Mouse (Mus musculus) kidney, postnatal 25 days (tissue): ENCODE measurements around the gene Pter.

Source experiments
- DNase-seq, 2 experiments: peaks; one replicate each; pipeline ENCODE4 v3.0.0; 2021; ENCODE audit warnings: mixed read lengths in 2 of 2

Gene Pter

DNA sequence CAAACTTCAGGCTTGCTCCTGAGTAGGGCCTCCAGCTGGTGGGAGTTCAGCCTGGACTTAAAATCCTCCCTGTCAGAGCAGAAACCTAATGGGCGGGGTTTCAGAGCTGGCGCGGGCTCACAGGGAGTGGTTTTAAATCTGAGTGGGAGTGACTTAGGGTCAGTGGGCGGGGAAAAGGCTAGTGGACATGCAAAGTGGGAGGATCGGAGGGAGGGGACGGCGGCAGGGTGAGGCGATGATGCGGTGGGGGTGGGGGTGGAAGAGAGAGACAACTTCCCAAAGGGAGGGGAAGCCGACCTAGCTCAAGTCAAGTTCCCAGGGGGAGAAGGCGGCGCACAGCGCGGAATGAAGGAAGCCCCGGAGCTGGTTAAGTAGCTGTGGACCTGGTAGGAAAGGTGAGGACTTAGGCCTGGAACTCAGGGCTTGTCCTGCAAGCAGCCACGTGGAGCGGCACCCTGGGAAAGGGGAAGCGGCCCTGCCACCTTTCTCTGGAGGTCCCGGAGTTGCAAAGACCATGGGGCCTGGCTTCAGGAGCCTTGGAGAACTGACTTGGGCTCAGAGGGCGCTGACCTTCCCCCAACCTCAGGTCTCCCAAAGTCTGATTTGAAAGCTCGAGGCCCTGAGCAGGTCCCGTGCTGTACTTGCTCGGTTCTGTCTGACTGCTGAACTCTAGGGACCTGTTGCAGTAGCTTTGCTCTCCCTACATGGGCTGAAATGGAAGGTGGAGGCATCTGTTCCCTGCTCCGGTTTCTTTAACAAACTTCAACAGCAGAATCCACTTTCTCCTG, at the start of gene Pter:
TSS of gene Pter (plus strand) at position 238 of the 788 bp plus-strand sequence.
- DNase-seq: peak; percentile 96

DNA sequence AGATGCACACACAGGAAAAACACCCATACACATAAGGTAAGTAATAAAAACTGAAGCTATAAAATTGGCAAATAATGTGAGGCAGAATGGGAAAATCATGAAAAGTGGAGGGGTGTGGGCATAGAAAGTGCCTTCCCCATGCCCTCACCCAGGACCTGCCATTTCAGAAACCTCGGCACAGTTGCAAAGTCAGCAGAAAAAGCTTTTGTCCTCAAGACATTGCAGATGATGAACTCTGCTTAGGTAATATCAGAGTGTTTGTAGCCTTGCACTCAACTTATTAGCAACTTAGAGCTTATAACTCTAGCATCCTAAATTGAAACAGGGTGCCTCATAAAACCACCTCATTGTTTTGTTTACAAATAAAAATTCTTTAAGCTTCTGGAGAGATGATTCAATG, 49.6 kb upstream of the Pter start:
- DNase-seq: no peak

DNA sequence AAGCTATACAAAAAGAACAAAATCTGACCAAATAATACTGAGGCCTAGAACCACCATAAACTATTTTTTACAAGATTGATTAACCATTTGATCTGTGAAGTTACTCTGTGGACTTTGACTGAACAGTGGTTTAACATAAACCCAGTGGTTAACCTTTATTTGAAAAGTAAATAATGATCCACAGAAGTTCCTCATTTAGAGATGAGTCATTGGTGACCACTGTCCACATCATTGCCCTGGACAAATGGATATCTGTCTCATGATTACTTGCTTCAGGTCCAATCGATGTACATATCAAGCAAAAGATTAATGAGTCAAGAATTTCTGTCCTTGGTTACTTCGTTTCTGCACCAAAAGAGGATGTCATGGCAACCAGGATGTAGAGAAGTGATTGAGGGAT, 44.3 kb upstream of the Pter start:
- DNase-seq: peak; percentile 12 to 45

DNA sequence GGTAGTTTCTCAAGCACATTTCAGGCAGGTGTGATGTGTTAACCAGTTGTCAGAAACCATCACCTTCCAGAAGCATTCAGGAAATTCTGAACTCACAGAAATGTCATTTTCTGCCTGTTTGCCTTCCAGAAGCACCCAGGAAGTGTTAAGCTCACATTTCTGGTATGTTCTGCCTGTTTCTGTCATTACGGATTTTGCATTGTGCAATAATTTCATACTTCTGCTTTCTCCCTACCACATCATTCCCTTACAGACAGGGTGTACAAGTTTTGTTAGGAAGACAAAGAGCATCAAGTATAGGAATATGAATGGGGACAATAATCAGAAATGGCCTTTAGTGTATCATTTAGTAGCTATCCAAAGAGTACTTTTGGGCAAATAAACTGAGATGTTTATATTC, 42.8 kb upstream of the Pter start:
- no peak for DNase-seq

DNA sequence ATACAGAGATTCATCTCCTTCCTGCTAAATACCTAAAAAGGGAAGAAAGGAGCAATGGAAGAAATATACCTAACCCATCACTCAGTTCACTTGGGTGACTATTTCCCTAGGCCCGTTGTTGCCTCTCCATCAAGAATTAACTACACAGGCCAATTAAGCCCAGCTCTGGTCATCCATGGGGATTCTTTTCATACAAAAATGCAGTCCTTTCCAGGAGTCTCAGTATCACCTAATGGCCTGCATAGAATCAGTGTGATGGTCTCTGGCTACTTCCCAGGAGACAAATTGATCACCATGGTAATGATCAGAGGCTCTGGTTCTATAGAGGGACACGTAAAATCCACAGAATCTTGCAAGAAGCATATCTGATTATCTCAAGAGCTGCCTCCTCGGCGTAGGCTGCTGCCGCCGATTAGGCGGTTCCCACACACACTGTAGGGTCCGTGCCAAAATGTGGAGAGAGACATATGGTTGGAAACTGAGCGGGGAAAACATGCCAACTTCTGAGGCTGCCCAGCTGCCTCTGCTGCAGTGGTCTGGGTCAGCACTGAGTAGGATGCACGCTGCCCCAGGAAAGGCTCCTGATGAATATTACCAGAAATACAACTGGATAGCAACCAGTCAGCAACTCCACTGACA, 40.4 kb upstream of the Pter start:
- no peak for DNase-seq

DNA sequence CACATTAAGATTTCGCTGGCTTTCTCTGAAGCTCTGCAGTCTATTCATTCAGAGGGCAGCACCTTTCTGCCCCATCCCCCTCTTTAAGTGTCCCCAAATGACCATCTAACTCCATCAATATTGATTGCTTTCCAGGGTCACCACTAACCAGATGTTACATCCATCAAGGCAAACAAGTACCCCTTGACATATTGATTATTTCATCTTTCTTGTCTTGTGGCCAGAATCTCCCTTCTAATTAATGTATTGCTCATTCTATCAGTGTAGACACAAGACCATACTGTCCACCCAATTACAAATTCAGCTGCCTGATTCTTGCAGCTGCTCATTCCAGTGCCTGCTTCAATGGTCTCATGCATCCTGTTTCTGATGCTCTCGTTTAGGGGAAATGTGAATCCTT, 36.8 kb upstream of the Pter start:
- no peak for DNase-seq

DNA sequence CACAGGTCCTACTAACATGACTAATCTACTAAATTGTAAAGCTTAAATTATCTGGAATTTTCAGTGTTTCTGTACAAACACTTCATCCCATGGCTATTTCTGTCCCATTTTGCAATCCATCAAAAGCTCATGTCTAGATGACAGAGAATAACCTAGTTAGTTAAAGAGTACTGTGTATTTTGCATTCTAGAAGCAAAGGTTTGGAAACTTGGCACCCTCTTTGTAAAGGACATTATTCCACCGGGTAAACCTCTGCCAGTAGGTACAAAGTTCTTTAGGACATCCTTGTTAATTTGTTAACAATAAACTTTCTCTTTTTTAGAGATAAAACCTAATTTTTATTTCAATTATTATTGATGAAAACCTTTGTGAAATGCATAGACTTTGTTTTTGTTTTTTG, 18.1 kb upstream of the Pter start:
- DNase-seq: no peak

DNA sequence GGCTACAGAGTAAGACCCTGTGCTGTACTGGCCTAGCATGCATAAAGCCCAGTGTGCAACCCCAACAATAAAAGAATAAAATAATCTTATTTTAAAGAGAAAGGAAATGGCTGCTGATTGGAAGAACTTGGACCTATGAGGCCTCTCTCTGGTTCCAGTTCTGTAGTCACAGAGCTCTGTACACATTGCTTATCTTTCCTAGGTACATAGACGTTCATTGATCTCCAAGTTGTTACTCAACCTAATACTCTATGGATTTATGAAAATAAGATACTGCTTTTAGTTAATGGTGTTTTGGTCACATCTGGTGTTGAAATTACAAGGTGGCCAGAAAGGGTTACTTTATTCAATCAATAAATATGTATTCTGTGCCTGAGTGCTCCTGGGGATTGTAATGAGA, 1.8 kb downstream of the Pter start:
- DNase-seq: no peak

DNA sequence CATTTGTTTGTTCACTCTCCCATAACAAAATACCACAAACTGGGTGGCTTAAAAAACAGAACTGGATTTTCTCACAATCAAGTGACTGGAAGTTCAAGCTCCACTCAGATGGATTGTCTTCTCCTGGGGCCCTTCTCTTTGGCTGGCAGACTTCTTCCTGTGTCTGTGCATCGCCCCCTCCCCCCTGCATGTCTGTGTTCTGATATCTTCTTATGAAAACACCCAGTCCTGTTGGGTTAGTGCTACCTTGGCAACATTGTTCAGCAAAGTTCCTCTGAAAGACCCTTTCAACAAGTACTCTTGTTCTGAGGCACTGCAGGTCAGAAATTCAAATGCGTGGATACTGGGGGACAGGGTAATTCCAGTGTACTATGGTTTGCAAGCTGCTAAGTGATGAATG, 6.5 kb downstream of the Pter start:
- DNase-seq: no peak

DNA sequence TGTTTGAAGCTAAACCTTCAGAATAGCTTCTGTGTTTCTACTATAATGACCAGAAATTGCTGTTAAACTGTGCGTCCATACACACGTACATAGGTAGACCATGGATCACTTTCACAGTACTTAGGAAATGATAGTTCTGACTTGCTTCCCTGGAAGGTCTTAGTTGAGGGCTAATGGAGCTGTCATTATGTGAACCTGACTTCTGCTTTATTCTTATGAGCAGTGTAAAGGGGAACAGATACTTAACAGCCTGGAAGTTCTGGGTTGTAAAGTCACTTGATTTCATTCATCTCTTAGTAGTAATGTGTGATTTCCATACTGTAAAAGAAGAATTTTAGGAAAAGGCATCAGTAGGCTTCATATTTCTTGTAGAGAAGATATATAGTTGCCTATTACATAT, 10.1 kb downstream of the Pter start:
- no peak for DNase-seq

DNA sequence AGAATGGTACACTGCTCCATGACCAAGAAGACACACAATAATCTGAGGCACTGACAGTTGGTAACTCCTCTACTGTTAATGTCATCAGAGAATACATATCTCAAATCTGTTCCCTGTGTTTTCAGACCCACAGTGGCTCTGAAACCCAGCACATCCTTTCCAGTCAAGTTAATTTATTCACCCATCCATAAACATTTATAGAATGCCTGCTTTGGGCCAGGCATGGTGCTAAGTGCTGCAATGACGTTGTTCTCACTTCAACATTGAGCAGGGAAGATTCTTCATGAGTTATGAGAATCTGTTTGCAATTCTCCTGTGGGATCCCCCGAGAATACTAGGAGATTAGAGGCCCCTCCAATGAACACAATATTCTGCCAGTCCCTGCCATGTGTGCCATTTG, 11.4 kb downstream of the Pter start:
- no peak for DNase-seq

DNA sequence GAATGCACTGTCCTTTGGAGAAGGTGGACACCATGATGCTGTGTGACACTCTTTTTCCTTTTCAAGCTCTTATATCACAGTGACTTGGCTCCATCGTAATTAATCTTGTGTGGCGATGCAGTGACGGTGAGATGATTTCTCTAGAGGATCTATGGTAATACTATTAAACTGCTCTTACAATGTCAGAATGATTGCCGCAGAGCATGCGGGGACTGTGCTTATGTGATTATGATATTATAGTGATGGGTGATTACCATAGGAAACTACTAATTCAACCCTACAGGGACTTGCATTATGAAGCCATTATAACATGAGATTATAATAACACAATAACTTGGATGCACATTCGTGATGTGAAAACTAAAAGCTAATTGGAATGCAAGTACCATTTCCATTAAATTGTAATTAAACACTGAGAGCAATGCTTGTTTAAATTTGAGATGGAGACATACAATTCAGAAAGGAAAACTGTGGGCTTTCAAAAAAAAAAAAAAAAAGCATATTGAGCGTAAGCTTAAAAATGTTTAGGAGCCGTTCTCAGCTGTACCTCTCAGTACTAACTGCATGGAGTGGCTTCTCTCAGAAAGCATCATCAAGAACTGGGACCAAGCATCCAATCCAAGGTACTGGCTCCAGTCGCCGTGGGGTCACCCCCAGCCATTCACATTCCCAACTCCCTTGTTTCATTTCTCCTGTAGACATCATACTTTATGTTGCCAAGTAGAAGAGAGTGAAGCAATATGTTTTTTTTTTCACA, 13.8 kb downstream of the Pter start:
- DNase-seq: no peak

DNA sequence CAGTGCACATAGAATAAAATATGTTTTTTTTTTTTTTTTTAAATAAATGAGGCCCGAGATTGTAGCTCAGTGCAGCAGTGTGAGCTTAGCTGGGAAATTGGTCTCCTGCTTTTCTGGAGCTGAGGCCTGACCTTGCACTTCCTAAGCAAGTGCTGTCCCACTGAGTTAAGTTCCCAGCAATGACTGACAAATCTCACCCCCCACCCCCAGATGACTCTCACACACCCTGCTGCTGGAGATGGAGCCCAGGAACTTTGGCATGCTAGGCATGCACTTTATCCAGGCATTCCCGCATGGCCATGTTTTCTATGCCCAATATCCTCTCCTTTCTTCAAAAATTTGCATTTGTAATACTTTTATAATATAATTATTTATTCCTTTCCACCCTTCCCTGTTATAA, 14.8 kb downstream of the Pter start:
- DNase-seq: no peak

DNA sequence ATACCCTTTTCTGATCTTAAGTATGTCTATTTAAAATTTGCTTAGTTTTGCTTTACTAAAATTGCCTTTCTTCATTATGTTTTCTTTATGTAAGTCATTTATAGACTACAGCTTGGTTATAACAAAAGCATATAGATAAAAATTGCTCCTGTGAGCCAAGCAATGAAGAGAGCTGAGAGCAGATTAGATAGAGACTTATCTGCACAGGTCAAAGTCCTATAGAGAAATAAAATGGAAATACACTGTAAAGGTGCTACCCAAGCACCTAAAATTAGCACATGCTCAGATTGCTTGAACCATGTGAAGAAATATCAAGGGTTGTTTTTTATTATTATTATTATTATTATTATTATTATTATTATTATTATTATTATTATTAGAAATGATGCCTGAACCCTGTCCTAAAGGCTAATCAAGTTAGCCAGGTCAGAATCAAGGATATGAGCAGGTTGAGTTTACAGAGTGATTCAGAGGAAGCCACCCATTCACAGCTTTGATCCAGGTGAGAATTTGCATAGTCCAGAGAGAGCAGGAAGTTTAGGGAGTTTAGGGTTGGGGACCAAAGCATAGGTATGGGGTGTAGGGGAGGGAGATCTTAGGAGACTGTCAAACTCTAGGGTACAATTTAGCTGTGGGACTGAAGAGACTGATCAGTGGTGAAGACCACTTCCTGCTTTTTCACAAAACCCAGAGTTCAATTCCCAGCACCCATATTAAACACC, 33.0 kb downstream of the Pter start:
- DNase-seq: no peak

DNA sequence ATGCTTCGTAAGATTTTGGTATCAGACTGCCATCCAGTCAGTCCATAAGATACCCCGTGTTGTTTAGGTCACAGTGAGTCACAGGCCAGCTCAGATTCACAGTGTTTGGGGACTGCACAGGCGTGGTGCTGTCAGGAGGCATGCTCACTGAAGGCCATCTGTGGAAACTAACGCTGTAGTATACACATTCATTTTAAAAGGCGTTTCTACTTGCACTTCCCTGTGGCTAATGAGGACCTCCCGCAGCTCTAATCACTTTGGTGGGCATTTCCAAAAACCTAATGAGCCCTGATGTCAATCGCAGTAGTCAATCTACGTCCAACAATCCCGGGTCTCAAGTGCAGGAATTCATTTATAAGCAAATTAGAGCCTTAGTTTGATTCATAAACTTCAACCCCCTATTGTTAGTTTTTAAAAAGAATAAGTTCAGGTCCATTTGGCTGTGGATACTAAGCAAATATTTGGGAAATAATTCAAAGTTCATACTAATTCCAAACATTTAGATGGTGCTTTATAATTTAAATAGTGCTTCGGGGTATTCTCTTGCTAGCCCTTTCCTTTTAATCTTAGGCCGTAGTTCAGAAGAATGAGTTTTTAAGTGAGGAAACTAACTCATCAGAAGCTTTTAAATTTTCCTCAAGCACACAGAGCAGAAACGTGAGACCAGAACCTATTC, 46.3 kb downstream of the Pter start:
- no peak for DNase-seq

DNA sequence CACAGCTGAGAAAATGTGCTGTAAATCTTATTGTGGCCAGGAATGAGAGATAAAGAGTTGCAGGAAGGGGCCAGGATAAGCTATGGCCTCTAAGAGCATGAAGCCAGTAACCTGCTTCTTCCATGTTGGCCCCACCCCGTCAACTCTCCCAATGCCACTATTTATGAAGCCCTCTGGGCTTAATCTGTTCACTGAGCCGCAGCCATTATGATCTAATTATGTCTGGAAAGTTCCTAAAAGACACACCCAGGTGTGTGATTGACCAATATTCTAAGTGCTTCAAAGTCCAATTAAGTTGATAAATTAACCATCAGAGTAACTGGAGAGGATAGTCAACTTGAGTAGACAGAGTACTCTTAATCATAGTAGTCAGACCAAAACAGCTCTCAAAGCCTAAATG, 49.9 kb downstream of the Pter start:
- no peak for DNase-seq

DNA sequence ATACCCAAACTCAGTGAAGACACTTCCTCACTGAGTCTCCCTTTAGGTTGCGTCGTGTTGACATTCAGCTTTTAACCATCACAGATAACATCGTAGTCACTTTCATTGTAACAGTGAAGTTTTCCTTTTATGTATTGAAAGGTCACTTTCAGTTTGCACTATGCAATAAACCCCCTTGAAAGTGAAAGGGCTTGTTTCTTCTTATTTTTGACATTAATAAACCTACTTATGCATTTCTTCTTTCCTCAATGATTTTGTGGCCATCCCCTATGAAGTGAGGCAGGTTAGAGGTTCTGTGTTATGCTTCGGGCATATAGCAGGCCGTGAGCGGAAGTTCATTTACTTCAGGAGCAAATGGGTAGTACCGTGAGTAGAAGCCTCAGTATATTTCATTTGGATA, 53.5 kb downstream of the Pter start:
- no peak for DNase-seq

DNA sequence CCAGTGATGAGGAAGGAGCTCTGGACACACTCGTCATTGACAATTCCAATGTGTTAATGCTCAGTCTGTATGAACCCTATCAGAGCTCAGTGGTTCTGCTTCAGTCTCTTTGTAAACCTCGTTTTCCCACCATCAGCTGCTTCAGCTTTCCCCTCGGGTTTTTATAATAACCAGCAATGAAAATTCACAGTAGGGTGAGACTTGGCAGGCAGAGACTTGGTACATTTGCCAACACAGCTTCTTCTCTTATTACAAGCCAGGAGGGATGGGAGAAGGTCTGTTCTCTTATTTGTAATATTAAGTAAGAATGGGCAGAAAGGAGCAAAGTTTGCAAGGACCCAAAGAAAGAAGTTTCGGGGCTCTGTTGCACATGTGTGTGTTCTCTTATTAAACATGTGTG, 54.9 kb downstream of the Pter start:
- no peak for DNase-seq

DNA sequence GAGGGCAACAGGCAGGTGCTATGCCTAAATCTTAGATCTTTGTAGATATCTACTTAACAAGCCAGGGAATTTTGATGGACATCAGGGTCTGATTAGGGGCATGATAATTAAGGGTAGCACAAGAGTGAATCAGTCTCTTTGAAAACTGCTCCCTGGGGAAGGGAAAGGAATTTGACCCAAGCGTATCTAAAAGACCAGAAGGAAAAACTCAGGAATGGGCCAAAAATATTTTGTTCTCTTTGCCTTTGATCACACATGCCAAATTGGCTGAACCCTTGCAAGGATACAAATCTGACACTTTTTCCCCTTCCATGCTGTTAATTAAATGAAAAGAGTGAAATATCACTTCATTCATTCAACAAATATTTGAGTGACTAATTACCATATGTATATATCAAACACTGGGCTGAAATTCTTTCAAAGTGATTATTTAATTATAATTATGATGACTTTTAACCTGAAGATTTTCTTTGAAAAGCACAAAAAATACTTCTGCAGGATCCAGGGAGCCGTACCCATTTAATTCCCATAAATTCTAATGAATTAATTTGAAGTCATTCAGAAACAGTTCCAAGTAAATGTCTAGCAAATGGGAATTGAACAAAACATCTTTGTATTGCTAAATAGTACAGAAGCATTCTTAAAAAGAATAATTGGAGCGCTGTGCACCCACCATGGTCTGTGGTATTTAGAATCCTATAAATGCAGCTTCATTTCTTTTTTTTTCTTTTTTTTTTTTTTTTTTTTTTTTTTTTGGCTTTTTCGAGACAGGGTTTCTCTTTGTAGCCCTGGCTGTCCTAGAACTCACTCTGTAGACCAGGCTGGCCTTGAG, 61.3 kb downstream of the Pter start:
- no peak for DNase-seq

DNA sequence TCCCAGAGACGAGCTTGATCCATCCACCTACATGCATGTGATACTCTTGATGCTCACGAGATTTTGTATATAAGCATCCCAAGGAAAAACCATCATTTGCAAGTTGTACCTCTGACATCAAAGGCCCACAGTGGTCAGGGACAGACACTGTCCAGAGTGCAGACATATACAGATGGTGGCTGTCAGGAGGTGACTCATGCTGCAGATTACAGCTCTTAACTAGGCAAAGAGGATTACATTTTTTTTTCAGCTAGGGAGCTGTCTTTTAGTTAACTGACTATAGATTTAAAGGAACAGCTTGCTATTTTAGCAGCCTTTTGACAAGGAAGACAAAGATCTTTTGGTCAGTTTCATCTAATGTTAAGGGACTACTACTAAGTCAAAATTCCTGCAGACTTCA, 76.2 kb downstream of the Pter start:
- no peak for DNase-seq

DNA sequence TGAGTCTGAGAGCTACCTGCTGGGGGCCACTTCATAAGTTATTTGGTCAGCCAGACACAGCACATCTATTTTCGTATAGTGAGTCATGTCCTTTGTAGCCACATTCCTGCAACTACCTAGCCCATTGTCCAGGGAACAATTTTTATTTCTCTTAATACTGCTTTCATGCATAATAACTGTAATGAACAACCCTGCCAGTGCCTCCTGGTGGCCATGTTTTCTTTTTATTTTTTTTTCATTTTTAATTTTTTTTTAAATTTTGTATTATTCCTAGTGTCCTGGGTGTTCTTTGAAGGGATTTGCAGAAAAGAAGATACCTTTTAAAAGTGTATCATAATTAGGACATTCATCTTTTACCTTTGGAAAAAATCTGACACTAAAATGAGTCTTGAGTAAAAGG, 84.6 kb downstream of the Pter start:
- DNase-seq: no peak
